Comparison of ENCODE assay signal across 19 mouse cellular contexts in the genomic region with DNA sequence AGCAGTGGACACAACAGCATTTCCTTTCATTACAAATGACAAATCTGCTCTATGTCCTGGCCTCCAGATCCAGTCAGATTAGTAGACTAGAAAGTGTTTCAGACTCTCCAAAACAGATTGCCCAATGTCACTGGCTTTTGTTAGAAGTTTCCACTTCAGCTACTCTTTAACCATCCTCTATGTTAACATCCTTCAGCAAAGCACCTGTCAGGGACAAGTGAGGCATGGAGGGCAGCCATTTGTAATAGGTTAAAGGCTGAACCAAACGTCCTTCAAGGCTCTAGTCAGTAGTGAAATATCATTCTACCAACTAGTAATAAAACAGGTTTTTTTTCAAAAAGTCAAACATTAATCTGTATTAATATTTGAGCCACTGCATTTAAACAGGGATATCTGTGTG.
DNase-seq lines count a peak whose midpoint lies in the region; ATAC-seq and TF ChIP-seq lines count a peak whose summit lies in the region.
"Had no signal": no experiment of that assay in that cellular context is flagged by ENCODE, and none has a peak within 500 bp of the region (broad histone marks: within the 10 kb centered on the region; RNA-seq: fewer than 3 reads in every experiment).

No protein-coding gene starts in this region.

- no peaks in the 10 kb centered on the region for H3K27me3 ChIP-seq in kidney, embryonic 15.5 days
- H3K27me3 ChIP-seq in kidney, postnatal 0 days (ENCODE audit: insufficient read depth, low read length), result no peaks in the 10 kb centered on the region
- H3K27me3 ChIP-seq: embryonic facial prominence, embryonic 12.5 days; forebrain, embryonic 13.5 days; forebrain, embryonic 15.5 days had no signal

- DNase-seq in kidney, adult 9 months, result peak; percentile 53
- no peak for DNase-seq in kidney, adult 11 months
- no peak for DNase-seq in kidney, postnatal 10 days
- peak; percentile 38 for DNase-seq in kidney, postnatal 0 days (ENCODE audit: low spot score)
- DNase-seq in kidney, postnatal 4 days, result no peak
- DNase-seq in adipocyte (ENCODE audit: low spot score), result no peak
- DNase-seq: adrenal gland, adult 8-10 months; adrenal gland, postnatal 14 days; adrenal gland, postnatal 36 days; cerebellum, adult 11-12 months; cerebellum, adult 2 months; cerebellum, adult 9-10 months; cerebellum, postnatal 10 days; cerebellum, postnatal 25 days had no signal

- H3K36me3 ChIP-seq in kidney, embryonic 15.5 days, result no peaks in the 10 kb centered on the region
- H3K36me3 ChIP-seq in kidney, postnatal 0 days (ENCODE audit: insufficient read depth, low read length), result no peaks in the 10 kb centered on the region
- H3K36me3 ChIP-seq: embryonic facial prominence, embryonic 10.5 days; embryonic facial prominence, embryonic 12.5 days; forebrain, embryonic 15.5 days had no signal

- no peaks in the 10 kb centered on the region for H3K9me3 ChIP-seq in kidney, embryonic 15.5 days (replicated peaks)
- no peaks in the 10 kb centered on the region for H3K9me3 ChIP-seq in kidney, postnatal 0 days (replicated peaks; ENCODE audit: low read length)
- H3K9me3 ChIP-seq: embryonic facial prominence, embryonic 10.5 days; embryonic facial prominence, embryonic 12.5 days; forebrain, embryonic 13.5 days; forebrain, embryonic 15.5 days had no signal

- peak overlapping the region; percentile 10; the same call in 1 of the 2 replicates for H3K27ac ChIP-seq in kidney, embryonic 15.5 days
- H3K27ac ChIP-seq in kidney, postnatal 0 days, result no peak overlapping the region
- H3K27ac ChIP-seq: embryonic facial prominence, embryonic 10.5 days; embryonic facial prominence, embryonic 12.5 days; forebrain, embryonic 13.5 days; forebrain, embryonic 15.5 days had no signal

- no peak for TF ChIP-seq CTCF in kidney, postnatal 0 days (IDR thresholded peaks at IDR 0.05; ENCODE audit: low read depth)

- H3K4me3 ChIP-seq in kidney, embryonic 15.5 days (replicated peaks), result no peak overlapping the region
- H3K4me3 ChIP-seq in kidney, postnatal 0 days (replicated peaks; ENCODE audit: low read depth, low read length), result no peak overlapping the region
- H3K4me3 ChIP-seq: embryonic facial prominence, embryonic 10.5 days; embryonic facial prominence, embryonic 12.5 days; forebrain, embryonic 13.5 days; forebrain, embryonic 15.5 days had no signal

- H3K4me1 ChIP-seq in kidney, embryonic 15.5 days, result peaks cover 10% of the 10 kb centered on the region; the same call in 1 of the 2 replicates
- no peaks in the 10 kb centered on the region for H3K4me1 ChIP-seq in kidney, postnatal 0 days (replicated peaks; ENCODE audit: insufficient read depth, low read length)
- H3K4me1 ChIP-seq: embryonic facial prominence, embryonic 12.5 days; forebrain, embryonic 15.5 days had no signal

- H3K9ac ChIP-seq in kidney, embryonic 15.5 days, result no peak overlapping the region
- no peak overlapping the region for H3K9ac ChIP-seq in kidney, postnatal 0 days (ENCODE audit: low read depth, low read length)
- H3K9ac ChIP-seq: embryonic facial prominence, embryonic 12.5 days; forebrain, embryonic 13.5 days; forebrain, embryonic 15.5 days had no signal

- H3K4me2 ChIP-seq in kidney, embryonic 15.5 days, result no peak overlapping the region
- no peak overlapping the region for H3K4me2 ChIP-seq in kidney, postnatal 0 days (ENCODE audit: low read length)
- H3K4me2 ChIP-seq: embryonic facial prominence, embryonic 12.5 days; forebrain, embryonic 13.5 days; forebrain, embryonic 15.5 days had no signal

- 35% methylated on average over 1 of the region's 1 CpGs for WGBS in kidney, embryonic 15.5 days
- WGBS in kidney, postnatal 0 days, result 44% methylated on average over 1 of the region's 1 CpGs

- peak; percentile 69 for ATAC-seq in kidney, embryonic 15.5 days (replicated peaks; ENCODE audit: low FRiP score)
- ATAC-seq in kidney, postnatal 0 days (replicated peaks; ENCODE audit: low FRiP score, low read depth), result 0 out of 2 replicates have a peak, but pooled peaks have one; percentile 11
- ATAC-seq: forebrain, embryonic 13.5 days; forebrain, embryonic 15.5 days had no signal

Comparison
In these comparisons a context has a peak if more than half of its experiments do, and no peak if none do; other contexts are left out.
1. DNase-seq: peak in kidney, adult 9 months (single experiment) and kidney, postnatal 0 days (single experiment); none in kidney, adult 11 months (single experiment), kidney, postnatal 10 days (single experiment), kidney, postnatal 4 days (0 of 2) and adipocyte (single experiment).